Mouse (Mus musculus) thymus, postnatal 36 days (tissue): ENCODE results near the gene Nudt11.
"Not testable (repeated sequence)": the region's sequence is repeated elsewhere in the genome, so short reads cannot be mapped to it uniquely, and the experiment has no call there.

ENCODE experiments used
- DNase-seq, 2 experiments: peaks; one replicate each; pipeline ENCODE4 v3.0.0; 2022; ENCODE audit warnings: mixed read lengths in 2 of 2

Nudt11 gene

DNA sequence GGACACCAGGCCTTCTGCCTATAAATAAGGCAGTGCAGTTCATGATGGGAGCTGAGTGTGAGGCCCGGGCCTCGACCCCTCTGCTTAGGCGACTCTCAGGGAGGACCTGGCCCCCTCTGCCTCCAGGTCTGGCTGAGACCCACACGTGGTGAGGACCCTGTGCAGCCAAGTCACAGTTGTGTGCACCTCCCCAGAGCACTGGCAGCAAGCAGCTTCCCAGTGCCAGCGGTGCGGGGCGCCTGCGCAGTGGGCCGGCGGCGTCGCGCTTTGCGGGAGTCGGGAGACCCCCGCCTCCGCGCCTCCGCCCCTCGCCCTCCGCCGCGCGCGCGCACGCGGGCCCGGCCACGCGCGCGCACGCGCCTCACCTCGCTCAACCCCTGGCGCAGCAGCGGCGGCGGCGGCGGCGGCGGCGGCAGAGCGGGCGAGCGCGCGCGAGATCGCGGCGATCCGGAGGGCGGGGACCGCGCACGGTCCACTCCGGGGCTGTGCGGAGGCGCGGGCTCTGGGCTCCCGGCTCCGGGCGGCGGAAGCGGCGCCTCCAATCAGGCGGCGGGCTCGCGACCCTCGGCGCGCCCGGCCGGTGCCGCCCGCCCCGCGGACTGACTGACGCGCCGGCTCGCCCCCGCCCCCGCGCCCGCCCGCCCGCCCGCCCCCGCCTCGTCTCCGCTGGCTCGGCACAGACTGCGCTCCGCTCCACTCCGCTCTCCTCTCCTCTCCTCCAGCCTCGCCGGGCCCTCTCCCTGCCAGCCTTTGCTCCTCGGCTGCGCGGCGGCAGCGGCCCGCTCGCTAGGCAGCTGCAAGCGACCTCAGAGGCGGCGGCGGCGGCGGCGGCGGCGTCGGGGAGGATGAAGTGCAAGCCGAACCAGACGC is at the start of gene Nudt11:
TSS of gene Nudt11 (plus strand) at position 388 of the 870 bp plus-strand sequence.
- DNase-seq, result not testable (repeated sequence)

DNA sequence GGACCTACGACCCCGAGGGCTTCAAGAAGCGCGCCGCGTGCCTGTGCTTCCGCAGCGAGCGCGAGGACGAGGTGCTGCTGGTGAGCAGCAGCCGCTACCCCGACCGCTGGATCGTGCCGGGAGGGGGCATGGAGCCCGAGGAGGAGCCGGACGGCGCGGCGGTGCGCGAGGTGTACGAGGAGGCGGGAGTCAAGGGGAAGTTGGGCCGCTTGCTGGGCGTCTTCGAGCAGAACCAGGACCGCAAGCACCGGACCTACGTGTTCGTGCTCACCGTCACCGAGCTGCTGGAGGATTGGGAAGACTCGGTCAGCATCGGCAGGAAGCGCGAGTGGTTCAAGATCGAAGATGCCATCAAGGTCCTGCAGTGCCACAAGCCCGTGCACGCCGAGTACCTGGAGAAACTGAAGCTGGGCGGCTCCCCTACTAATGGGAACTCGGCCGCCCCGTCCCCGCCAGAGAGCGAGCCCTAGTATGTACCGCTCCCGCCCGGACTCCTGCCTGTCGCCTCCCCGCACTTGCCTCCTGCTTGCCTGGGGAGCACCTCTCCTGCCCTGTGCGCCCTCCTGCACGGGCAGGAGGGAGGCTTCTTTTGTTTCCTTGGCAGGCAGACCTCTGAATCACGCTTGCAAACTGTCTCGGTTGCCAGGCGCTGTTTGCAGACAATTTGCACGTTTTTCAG is 822 bp downstream of the Nudt11 start:
- DNase-seq, result not testable (repeated sequence)

- DNase-seq, result no peak
These were observed 14.3 kb downstream of the Nudt11 start for GRCm38 (mm10) chrX:6061563-6061962.

GRCm38 (mm10) chrX:6082954-6083680 is 35.9 kb downstream of the Nudt11 start, which contains the start of gene AU022751:
AU022751 (minus strand) TSS chrX:6083419.
- no peak for DNase-seq

DNA sequence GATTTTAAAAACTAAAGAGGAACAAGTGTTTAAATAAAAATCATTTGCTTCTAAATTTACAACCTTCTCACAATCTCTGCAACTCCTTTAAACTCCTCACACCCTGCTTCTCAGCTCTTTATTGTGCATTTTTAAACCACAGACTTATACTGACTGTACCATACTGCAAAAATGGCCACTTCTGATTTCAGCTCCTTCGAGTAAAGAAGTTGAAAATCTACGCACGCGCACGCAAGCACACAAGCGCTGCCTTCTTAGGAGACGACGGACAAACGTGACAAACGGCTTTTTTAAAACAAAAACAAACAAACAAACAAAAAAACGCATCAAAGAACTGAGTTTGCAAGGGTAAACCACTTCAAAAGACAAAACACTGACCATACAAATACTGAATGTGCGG is 44.3 kb downstream of the Nudt11 start:
- DNase-seq, result no peak

DNA sequence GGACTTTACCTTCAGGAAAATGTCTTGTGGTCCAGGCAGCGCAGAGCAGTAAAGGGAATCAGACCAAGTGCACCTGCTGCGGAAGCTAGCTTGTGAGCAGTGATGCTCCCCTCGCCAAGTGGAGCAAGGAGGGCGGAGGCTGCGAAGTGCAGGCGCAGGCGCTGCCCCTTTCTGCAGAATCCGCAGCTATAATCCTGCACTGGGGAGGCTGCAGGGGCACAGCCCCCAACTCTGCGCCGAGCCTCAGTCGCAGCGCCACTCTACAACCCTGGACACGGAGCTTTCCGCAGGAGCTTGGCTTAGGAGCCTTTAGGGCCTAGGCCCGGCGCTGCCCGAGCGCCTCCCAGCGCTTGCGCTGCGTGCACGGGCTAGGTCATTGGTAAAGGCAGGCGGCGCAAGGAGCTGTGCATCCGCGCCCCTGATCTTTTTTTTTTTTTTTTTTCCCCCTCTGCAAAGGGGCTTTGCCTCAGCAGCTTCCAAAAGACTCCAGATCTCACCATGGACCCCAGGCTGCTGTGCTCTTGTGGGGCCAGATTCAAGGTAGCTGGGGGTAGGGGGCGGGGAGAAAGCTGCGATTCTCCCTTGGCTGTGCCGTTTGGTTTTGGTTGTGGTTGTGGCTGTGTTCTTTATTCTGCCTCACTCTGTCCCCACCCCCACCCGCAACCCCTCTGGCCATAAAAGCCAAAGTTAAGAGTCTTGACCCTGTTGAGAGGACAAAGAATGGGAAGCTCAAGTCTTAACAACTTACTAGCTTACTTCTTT is 44.9 kb downstream of the Nudt11 start:
- no peak for DNase-seq
